Mouse (Mus musculus): ENCODE data around the gene Tmem119. TPM values are rescaled to one million over a fixed set of nuclear protein-coding genes. Genes with fewer than 3 reads are reported as not detected.

Gene Tmem119
- total RNA-seq, 2 experiments from 2014 or later = 0.93 to 1.1 TPM

- DNase-seq (ENCODE audit: low spot score) = no peak
These were observed 34.4 kb downstream of the Tmem119 start for GRCm38 (mm10) chr5:113765641-113766526.

DNA sequence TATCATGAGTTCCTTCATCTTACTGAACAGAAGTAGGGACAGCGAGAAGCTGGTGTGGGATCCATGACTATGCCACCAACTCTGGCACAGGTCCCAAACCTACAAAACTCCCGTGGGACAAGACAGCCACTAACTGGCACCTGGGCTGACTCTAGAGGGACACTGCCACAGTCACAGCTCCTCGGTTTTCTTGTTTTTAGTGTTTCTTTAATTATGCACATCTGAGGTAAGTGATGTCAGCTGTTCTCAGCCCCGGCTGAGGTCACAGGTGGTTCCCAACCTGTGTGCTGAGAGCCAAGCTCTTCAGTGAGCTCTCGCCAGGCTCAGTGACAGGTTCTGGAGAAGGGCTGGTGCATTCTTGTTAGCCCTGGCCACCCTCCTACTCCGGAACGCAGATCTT, 35.9 kb downstream of the Tmem119 start:
- no peak for DNase-seq (ENCODE audit: low spot score)

- DNase-seq (ENCODE audit: low spot score) = no peak
These were observed 38.7 kb downstream of the Tmem119 start for GRCm38 (mm10) chr5:113761585-113761984.

GRCm38 (mm10) chr5:113755347-113756030, 44.8 kb downstream of the Tmem119 start:
- DNase-seq (ENCODE audit: low spot score) = no peak

DNA sequence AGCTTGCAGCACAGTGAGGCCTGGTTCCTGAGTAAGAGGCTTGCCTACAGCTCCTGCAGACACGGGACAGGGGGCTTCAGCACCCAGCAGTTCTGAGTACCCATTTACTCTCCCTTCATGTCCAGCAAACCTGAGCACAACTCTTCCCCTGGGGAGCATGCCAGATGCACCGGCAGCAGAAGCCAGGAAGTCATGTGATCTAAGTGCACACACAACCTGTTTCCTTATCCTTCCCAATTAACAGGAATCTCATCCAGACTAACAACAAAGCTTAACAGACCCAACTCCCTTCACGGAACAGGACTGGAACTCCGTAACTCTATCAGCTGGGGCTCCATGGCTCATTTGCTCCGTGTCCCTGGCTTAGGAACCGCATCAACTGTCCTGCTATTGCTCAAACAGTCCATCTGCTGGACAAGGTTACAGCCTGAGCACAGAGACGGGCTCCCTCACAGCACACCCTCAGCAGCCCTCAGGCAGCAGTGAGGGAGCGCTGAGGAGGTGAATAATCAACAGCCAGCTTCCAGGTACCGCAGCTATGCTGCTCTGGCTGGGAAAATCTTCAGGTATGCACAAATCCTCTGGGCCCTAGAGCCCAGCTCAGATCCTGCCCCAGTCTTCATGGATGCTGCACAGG, 48.7 kb downstream of the Tmem119 start:
- no peak for DNase-seq (ENCODE audit: low spot score)

DNA sequence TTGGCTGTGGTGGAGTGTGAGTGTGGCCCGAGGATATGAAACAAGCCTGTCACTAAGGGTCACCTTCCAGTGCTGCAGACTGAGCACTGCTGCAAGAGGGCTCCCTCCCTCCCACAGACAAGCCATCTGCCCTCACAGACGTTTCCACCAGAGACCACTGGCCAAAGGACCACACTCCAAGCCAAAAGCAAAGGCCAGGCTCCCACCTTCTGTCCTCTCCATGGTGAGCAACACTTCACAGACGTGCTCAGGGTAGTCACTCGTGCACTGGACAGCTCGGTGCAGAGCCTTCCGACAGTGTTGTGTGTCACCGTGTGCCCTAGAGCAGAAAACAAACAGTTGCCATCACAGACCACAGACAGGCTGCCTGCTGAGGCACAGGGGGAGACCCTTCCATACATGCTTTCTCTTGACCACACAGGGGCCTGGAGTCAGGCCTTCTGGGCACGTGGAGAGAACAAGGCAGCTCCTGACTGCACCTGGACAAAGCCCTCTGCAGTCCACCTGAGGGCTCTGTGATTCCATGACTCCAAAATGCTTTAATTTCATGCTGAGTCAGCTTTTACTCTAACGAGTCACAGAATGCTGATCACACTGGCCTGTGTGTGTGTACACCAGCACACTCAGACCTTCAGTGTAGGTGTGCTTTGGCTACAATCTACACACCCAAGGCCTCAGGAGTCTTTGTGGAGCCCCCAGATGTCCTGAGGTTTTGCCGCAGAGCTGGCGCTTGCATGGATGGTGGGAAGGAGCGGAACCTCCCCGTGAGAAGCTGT, 51.6 kb downstream of the Tmem119 start:
- DNase-seq (ENCODE audit: low spot score) = no peak

DNA sequence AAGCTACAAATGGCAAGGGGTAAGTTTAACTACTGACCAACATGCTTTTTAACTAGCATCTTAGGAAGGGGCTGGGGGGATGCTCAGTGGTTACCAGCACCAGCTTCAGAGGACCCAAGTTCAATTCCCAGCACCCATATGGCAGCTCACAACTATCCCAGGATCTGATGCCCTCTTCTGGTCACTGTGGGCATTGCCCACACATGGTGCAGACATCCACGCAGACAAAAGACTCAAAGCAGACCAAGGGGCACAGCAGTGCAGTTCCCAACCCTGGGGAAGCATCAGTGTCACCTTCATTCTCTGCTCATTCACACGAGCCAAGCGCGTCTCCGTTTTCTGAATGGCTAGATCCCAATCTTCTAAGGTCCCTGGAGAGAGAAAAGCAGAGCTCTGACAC, 52.7 kb downstream of the Tmem119 start:
- DNase-seq (ENCODE audit: low spot score) = no peak

Other genes starting within 250 kb of the Tmem119 start
- gene Cmklr1, start 150.1 kb downstream of the Tmem119 start, total RNA-seq (2021) = 10 to 100 TPM; 12.4 to 14.9 TPM
- not detected for gene 1700069L16Rik, start 75.7 kb downstream of the Tmem119 start, total RNA-seq (2021)
- 1 to 10 TPM; 8.8 to 8.9 TPM for gene Ficd, start 64.7 kb downstream of the Tmem119 start, total RNA-seq (2021)
- 1 to 10 TPM; 6.8 to 8.3 TPM for gene Sart3, start 28.0 kb downstream of the Tmem119 start, total RNA-seq (2021)
- gene Iscu, start 27.8 kb downstream of the Tmem119 start, total RNA-seq (2021) = 100 to 1,000 TPM; 159 to 182 TPM
- under 1 TPM; 0.85 to 0.87 TPM for gene Selplg, start 32.1 kb upstream of the Tmem119 start, total RNA-seq (2021)
- gene Coro1c, start 108.2 kb upstream of the Tmem119 start, total RNA-seq (2021) = 10 to 100 TPM in 1 of 2 experiments, 1 to 10 TPM in 1; 8.9 to 12.7 TPM
- 1 to 10 TPM; 7.2 to 7.7 TPM for gene Ssh1, start 193.4 kb upstream of the Tmem119 start, total RNA-seq (2021)
- gene Dao, start 203.2 kb upstream of the Tmem119 start, total RNA-seq (2021) = not detected

Measured in gastrocnemius, adult 18-20 months (tissue).